Mouse (Mus musculus): ENCODE measurements around the gene Map3k5.

GRCm38 (mm10) chr10:20009310-20009709 is 75.0 kb downstream of the Map3k5 start:
- TF ChIP-seq POLR2A (IDR thresholded peaks at IDR 0.05; ENCODE audit: low read depth, low read length) (no peak), CTCF (IDR thresholded peaks at IDR 0.05; ENCODE audit: extremely low read depth, insufficient read depth, insufficient read length, insufficient replicate concordance) (no peak)

All from spleen, adult 2 months (tissue).